Mouse (Mus musculus): ENCODE measurements at regions not wholly inside any gene's neighbourhood (a gene's known extent, or its start where the extent isn't known, plus 50 kb on each side); places are given as distances from the start of the nearest gene placed in this dataset.

DNA sequence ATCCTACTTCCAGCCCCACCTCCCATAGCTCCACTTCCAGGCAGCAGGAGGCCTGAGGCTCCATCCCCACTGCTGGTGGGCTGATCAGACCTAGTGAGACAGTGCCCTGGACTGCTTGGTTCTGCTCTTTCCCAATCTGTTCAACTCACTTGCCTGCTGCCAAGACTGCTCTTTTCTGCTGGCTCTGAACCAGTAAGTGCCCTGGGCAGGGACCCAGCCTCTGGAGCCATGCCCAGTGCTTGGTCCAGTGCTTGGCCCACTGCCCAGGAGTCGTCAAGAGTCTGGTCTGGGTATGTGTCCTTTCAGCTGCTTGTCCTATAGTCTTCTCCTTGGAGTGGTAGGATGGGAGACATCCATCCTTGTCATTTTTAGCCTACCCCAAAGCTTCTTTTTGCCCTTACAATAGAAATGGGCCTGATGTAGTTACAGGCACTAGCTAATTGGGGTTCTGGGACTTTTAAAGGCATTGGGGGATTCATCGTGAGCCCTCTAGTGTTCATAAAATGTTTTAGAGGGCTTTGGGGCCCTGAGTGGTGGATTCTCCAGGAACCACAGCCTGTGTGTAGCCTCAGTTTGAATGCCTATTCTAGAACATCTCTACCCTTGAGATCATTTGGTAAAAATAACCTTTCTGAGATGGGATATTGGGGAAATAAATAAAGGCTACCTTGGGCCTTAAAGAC is 94.7 kb upstream of the Ssbp2 start:
- Histone ChIP-seq H3K4me2 (ENCODE audit: low read depth, severe bottlenecking) (no peak overlapping the region), H3K4me3 (ENCODE audit: low read depth, low read length) (no peak overlapping the region), H3K27ac (replicated peaks; ENCODE audit: low read depth, low read length) (no peak overlapping the region), H3K4me1 (ENCODE audit: control insufficient read depth, insufficient read depth, low read length) (peaks cover 14% of the 10 kb centered on the region), H3K27me3 (ENCODE audit: control insufficient read depth, insufficient read depth, low read length) (no peaks in the 10 kb centered on the region), H3K9ac (ENCODE audit: low read length) (no peak overlapping the region), H3K9me3 (ENCODE audit: control insufficient read depth, low read length) (no peaks in the 10 kb centered on the region), H3K36me3 (ENCODE audit: control insufficient read depth, insufficient read depth, low read length) (no peaks in the 10 kb centered on the region)
- 64% methylated on average over 2 of the region's 2 CpGs for WGBS
- ATAC-seq (ENCODE audit: insufficient number of reproducible peaks, low FRiP score, low TSS enrichment, low read depth) (no peak; the same call in 1 of the 2 replicates), DNase-seq (ENCODE audit: low spot score) (no peak)

DNA sequence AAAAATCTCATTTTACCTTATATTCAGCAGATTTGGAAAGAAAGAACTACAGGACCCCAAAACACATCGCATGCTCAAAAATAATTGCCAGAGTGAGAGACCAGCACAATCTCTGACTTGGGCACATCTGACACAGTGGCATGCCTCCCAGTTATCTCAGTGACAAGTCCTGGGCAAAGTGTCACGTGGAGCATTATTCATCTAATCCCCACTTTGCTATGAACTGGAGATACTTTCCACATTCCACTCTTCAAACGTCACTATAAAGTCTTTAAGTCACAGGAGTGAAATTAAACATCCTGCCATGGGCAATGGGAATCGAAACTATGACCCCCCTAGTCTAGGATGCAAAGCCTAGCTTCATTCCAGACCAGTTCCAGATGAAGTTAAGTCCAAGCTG is 93.5 kb upstream of the Ssbp2 start:
- no peak overlapping the region for H3K4me2 ChIP-seq (ENCODE audit: low read depth, severe bottlenecking)
- H3K27ac ChIP-seq (replicated peaks; ENCODE audit: low read depth, low read length), result no peak overlapping the region
- no peak overlapping the region for H3K4me3 ChIP-seq (ENCODE audit: low read depth, low read length)
- H3K9ac ChIP-seq (ENCODE audit: low read length), result no peak overlapping the region
- no peak for ATAC-seq (ENCODE audit: insufficient number of reproducible peaks, low FRiP score, low TSS enrichment, low read depth)
- no peaks in the 10 kb centered on the region for H3K27me3 ChIP-seq (ENCODE audit: control insufficient read depth, insufficient read depth, low read length)
- H3K4me1 ChIP-seq (ENCODE audit: control insufficient read depth, insufficient read depth, low read length), result peaks cover 15% of the 10 kb centered on the region
- DNase-seq (ENCODE audit: low spot score), result no peak
- 78% methylated on average over 4 of the region's 4 CpGs for WGBS
- H3K36me3 ChIP-seq (ENCODE audit: control insufficient read depth, insufficient read depth, low read length), result no peaks in the 10 kb centered on the region
- H3K9me3 ChIP-seq (ENCODE audit: control insufficient read depth, low read length), result no peaks in the 10 kb centered on the region

DNA sequence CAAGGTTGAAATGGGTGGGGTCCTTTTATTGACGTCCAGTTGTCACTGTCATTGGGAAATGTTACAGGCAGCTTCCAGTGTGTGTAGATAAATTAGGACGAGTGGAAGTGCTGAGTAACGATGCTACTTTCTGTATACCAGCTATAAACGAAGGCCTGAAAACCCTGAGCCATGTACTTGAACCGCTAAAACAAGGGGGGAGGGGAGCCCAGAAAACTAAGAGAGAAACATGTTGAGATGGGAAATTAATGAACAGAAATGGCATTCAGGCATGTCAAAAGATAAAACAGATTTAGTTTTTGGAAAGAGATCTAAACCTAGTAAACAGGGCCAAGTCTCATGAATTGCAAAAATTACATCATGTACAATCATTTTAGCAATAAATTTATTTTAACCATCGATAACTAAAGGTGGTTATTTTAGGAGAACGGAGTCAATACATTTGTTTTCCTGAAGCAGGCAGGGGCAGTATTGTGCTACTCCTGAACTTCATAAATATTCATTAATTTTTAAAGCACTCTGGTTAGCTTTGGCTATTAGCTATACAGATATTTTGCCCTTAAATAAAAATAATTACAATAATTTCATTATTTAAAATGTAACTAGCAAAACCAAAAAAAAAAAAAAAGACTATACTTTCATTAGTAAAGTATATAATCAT is 92.1 kb upstream of the Ssbp2 start:
- Histone ChIP-seq H3K4me2 (ENCODE audit: low read depth, severe bottlenecking) (no peak overlapping the region), H3K4me1 (ENCODE audit: control insufficient read depth, insufficient read depth, low read length) (peaks cover 29% of the 10 kb centered on the region), H3K36me3 (ENCODE audit: control insufficient read depth, insufficient read depth, low read length) (no peaks in the 10 kb centered on the region), H3K4me3 (ENCODE audit: low read depth, low read length) (no peak overlapping the region), H3K27ac (replicated peaks; ENCODE audit: low read depth, low read length) (no peak overlapping the region), H3K27me3 (ENCODE audit: control insufficient read depth, insufficient read depth, low read length) (no peaks in the 10 kb centered on the region), H3K9me3 (ENCODE audit: control insufficient read depth, low read length) (no peaks in the 10 kb centered on the region), H3K9ac (ENCODE audit: low read length) (no peak overlapping the region)
- ATAC-seq (ENCODE audit: insufficient number of reproducible peaks, low FRiP score, low TSS enrichment, low read depth) (no peak), DNase-seq (ENCODE audit: low spot score) (no peak)
- WGBS, result 44% methylated on average over 7 of the region's 7 CpGs

DNA sequence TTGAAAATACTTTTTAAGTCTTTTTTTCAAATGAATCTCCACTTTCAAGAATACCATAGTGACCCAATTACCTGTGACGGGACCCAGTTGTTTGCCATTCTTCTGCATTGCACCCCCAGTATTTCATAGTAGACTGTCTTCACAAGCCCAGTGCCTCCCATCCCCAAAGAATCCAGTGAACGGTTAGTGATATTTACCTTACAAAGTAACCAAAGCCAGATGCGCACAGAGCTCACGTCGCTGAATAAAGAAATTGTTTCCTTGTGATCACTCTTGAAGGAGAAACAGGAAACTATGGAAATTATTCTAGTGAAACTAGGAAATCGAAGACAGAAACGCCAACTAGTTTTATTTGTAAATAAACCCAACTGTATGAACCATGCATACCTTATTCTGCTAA is 91.4 kb upstream of the Ssbp2 start:
- H3K4me2 ChIP-seq (ENCODE audit: low read depth, severe bottlenecking), result no peak overlapping the region
- WGBS, result 46% methylated on average over 7 of the region's 7 CpGs
- H3K9ac ChIP-seq (ENCODE audit: low read length), result no peak overlapping the region
- H3K27ac ChIP-seq (replicated peaks; ENCODE audit: low read depth, low read length), result 0 out of 2 replicates have a peak overlapping the region, but pooled peaks have one; percentile 9
- DNase-seq (ENCODE audit: low spot score), result no peak
- H3K36me3 ChIP-seq (ENCODE audit: control insufficient read depth, insufficient read depth, low read length), result no peaks in the 10 kb centered on the region
- H3K9me3 ChIP-seq (ENCODE audit: control insufficient read depth, low read length), result no peaks in the 10 kb centered on the region
- no peaks in the 10 kb centered on the region for H3K27me3 ChIP-seq (ENCODE audit: control insufficient read depth, insufficient read depth, low read length)
- peaks cover 33% of the 10 kb centered on the region for H3K4me1 ChIP-seq (ENCODE audit: control insufficient read depth, insufficient read depth, low read length)
- H3K4me3 ChIP-seq (ENCODE audit: low read depth, low read length), result no peak overlapping the region
- ATAC-seq (ENCODE audit: insufficient number of reproducible peaks, low FRiP score, low TSS enrichment, low read depth), result no peak

DNA sequence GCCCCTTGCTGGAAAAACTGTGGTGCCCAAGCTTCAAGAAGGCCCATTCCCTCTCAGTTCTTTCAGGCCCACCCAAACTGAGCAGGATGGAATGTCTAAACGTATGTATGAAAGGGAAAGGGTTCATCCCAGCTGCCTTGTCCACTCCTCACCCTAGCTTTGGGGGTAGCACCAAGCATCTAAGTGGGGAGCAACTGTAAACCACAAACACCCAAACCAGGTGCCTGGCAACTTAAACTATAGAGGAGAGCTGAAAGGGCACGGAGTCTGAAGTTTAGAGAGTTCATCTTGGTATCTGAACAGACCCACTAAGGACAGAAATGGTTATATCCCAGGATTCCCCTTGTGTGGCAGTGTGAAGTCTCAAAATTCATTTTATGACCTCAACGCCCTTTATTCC is 90.1 kb upstream of the Ssbp2 start:
- ATAC-seq (ENCODE audit: insufficient number of reproducible peaks, low FRiP score, low TSS enrichment, low read depth) (no peak), DNase-seq (ENCODE audit: low spot score) (peak; percentile 33)
- Histone ChIP-seq H3K4me2 (ENCODE audit: low read depth, severe bottlenecking) (peak overlapping the region; percentile 57; the same call in 1 of the 2 replicates), H3K27ac (replicated peaks; ENCODE audit: low read depth, low read length) (peak overlapping the region; percentile 99), H3K36me3 (ENCODE audit: control insufficient read depth, insufficient read depth, low read length) (no peaks in the 10 kb centered on the region), H3K9me3 (ENCODE audit: control insufficient read depth, low read length) (no peaks in the 10 kb centered on the region), H3K9ac (ENCODE audit: low read length) (peak overlapping the region; percentile 49), H3K27me3 (ENCODE audit: control insufficient read depth, insufficient read depth, low read length) (no peaks in the 10 kb centered on the region), H3K4me3 (ENCODE audit: low read depth, low read length) (no peak overlapping the region), H3K4me1 (ENCODE audit: control insufficient read depth, insufficient read depth, low read length) (peaks cover 37% of the 10 kb centered on the region)
- WGBS, result 15% methylated on average over 3 of the region's 3 CpGs

DNA sequence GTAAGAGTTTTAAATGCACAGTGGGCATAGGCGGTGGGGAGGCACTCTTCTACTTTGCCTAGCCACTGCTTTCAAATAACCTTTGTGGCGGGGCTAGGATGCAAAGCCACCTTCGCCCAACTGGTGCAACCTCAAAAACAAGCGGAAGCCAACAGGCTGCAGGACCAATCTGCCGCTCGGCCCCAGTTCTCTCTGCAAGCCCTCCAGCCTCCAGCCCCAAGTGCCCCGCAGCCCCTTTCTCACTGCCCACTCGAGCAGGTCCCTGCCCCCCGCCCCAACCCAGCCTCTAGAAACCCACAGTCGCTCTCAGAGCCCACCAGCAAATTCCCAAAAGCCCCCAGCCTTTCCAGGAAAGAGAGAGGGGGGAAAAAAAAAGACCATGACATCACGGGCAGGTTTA is 89.6 kb upstream of the Ssbp2 start:
- H3K27ac ChIP-seq (replicated peaks; ENCODE audit: low read depth, low read length), result peak overlapping the region; percentile 99
- peaks cover 35% of the 10 kb centered on the region for H3K4me1 ChIP-seq (ENCODE audit: control insufficient read depth, insufficient read depth, low read length)
- 2% methylated on average over 11 of the region's 11 CpGs for WGBS
- ATAC-seq (ENCODE audit: insufficient number of reproducible peaks, low FRiP score, low TSS enrichment, low read depth) (peak; percentile 41; the same call in 1 of the 2 replicates), DNase-seq (ENCODE audit: low spot score) (peak; percentile 73)
- H3K9ac ChIP-seq (ENCODE audit: low read length), result peak overlapping the region; percentile 49
- H3K36me3 ChIP-seq (ENCODE audit: control insufficient read depth, insufficient read depth, low read length), result no peaks in the 10 kb centered on the region
- no peaks in the 10 kb centered on the region for H3K27me3 ChIP-seq (ENCODE audit: control insufficient read depth, insufficient read depth, low read length)
- H3K4me2 ChIP-seq (ENCODE audit: low read depth, severe bottlenecking), result peak overlapping the region; percentile 57
- H3K4me3 ChIP-seq (ENCODE audit: low read depth, low read length), result peak overlapping the region; percentile 18
- H3K9me3 ChIP-seq (ENCODE audit: control insufficient read depth, low read length), result no peaks in the 10 kb centered on the region

DNA sequence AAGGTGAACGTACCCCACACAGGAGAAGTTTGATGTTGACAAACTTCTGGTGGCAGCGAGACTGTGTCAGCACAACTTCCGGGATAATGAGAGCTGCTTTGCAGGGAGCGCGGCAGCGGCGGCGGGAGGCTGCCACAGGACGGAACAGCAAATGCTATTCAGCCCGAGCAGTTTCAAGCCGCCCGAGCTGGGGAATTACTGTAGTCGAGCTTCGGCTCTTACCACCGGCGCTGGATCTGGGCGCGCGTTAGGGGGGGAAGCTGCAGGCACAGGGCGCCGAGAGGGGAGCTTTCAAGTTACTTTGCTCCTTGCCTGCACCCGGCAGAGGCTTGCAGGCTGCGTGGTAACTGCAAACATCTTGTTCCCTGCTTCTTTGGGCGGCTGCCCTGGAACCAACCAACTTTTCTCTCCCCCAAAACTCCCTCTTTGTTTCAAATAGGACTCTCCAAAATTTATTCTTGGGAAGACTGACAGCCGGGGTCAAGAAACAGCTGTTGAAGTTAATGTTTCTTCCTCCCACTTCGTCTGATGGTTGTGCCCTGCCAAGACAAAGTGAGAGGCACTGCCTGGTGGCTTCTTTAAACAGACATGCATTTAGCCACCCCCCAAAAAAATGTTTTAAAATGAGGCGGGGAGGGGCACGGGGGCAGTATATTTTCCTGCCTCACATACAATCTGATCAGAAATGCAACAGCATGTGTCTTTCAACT is 89.0 kb upstream of the Ssbp2 start:
- H3K27me3 ChIP-seq (ENCODE audit: control insufficient read depth, insufficient read depth, low read length), result no peaks in the 10 kb centered on the region
- 0% methylated on average over 26 of the region's 28 CpGs for WGBS
- H3K4me2 ChIP-seq (ENCODE audit: low read depth, severe bottlenecking), result peak overlapping the region; percentile 57
- H3K4me1 ChIP-seq (ENCODE audit: control insufficient read depth, insufficient read depth, low read length), result peaks cover 35% of the 10 kb centered on the region
- H3K9me3 ChIP-seq (ENCODE audit: control insufficient read depth, low read length), result no peaks in the 10 kb centered on the region
- DNase-seq (ENCODE audit: low spot score) (peak; percentile 99), ATAC-seq (ENCODE audit: insufficient number of reproducible peaks, low FRiP score, low TSS enrichment, low read depth) (peak; percentile 89)
- H3K9ac ChIP-seq (ENCODE audit: low read length), result peak overlapping the region; percentile 52
- H3K27ac ChIP-seq (replicated peaks; ENCODE audit: low read depth, low read length), result peak overlapping the region; percentile 99
- peak overlapping the region; percentile 18 for H3K4me3 ChIP-seq (ENCODE audit: low read depth, low read length)
- H3K36me3 ChIP-seq (ENCODE audit: control insufficient read depth, insufficient read depth, low read length), result no peaks in the 10 kb centered on the region

DNA sequence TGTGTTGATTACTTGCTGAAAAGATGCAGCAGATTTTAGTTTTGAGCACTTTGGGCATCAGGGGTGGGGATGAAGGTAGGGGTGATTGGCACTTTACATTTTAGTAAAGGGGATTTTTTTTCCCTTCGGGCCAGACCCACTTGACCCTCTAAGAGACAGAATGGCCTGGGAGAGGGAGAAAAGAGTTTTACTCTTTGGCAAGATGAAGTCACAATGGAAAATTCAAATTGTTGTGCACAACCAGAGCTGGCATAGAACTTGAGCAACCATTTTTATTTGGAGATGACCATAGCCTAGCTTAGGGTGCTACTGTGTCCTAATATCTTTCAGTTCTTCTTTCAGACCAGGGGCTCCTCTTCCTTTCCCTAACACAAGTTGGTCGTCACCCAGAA is 88.5 kb upstream of the Ssbp2 start:
- DNase-seq (ENCODE audit: low spot score), result no peak
- no peak overlapping the region for H3K4me3 ChIP-seq (ENCODE audit: low read depth, low read length)

More for the DNA sequence above, 88.5 kb upstream of the Ssbp2 start:
- no peaks in the 10 kb centered on the region for H3K9me3 ChIP-seq (ENCODE audit: control insufficient read depth, low read length)
- H3K27ac ChIP-seq (replicated peaks; ENCODE audit: low read depth, low read length), result peak overlapping the region; percentile 99
- ATAC-seq (ENCODE audit: insufficient number of reproducible peaks, low FRiP score, low TSS enrichment, low read depth), result no peak
- no peaks in the 10 kb centered on the region for H3K36me3 ChIP-seq (ENCODE audit: control insufficient read depth, insufficient read depth, low read length)
- 31% methylated on average over 2 of the region's 2 CpGs for WGBS
- no peak overlapping the region for H3K9ac ChIP-seq (ENCODE audit: low read length)
- H3K4me1 ChIP-seq (ENCODE audit: control insufficient read depth, insufficient read depth, low read length), result peaks cover 35% of the 10 kb centered on the region
- peak overlapping the region; percentile 57 for H3K4me2 ChIP-seq (ENCODE audit: low read depth, severe bottlenecking)
- no peaks in the 10 kb centered on the region for H3K27me3 ChIP-seq (ENCODE audit: control insufficient read depth, insufficient read depth, low read length)
